ENCODE assay signal across 30 mouse cellular contexts in genomic region chr13:23799405-23799804, GRCm38 (mm10). TPM values are rescaled to one million over a fixed set of nuclear protein-coding genes. Genes with fewer than 3 reads are reported as not detected.
DNase-seq lines count a peak whose midpoint lies in the region; ATAC-seq and TF ChIP-seq lines count a peak whose summit lies in the region.
"Had no signal": no experiment of that assay in that cellular context is flagged by ENCODE, and none has a peak within 500 bp of the region (broad histone marks: within the 10 kb centered on the region; RNA-seq: fewer than 3 reads in every experiment).

No protein-coding gene starts in this region.

- TF ChIP-seq CTCF in kidney, postnatal 0 days (IDR thresholded peaks at IDR 0.05; ENCODE audit: low read depth) = no peak

- H3K9ac ChIP-seq in kidney, postnatal 0 days (ENCODE audit: low read depth, low read length) = no peak overlapping the region
- H3K9ac ChIP-seq: forebrain, postnatal 0 days; heart, embryonic 15.5 days; neural tube, embryonic 13.5 days had no signal

- no peak overlapping the region for H3K27ac ChIP-seq in kidney, postnatal 0 days
- H3K27ac ChIP-seq: forebrain, embryonic 10.5 days; heart, embryonic 15.5 days; hindbrain, postnatal 0 days; layer of hippocampus, adult 2 months; left cerebral cortex, adult 2 months; neural tube, embryonic 13.5 days had no signal

- no peak overlapping the region for H3K4me2 ChIP-seq in kidney, postnatal 0 days (ENCODE audit: low read length)
- H3K4me2 ChIP-seq: heart, embryonic 15.5 days; liver, embryonic 11.5 days; neural tube, embryonic 13.5 days had no signal

- DNase-seq in kidney, postnatal 0 days (ENCODE audit: low spot score) = peak; percentile 11
- no peak for DNase-seq in kidney, adult 11 months
- peak; percentile 70 for DNase-seq in A20 (ENCODE audit: low read depth, low spot score)
- no peak for DNase-seq in layer of hippocampus, adult 9-11 months
- DNase-seq in cerebellum, postnatal 10 days = no peak
- DNase-seq in layer of hippocampus, postnatal 36 days = no peak
- DNase-seq: adrenal gland, postnatal 10 days; cerebellum, adult 11-12 months; cerebellum, postnatal 25 days; forebrain, postnatal 0 days; heart, postnatal 4 days; kidney, postnatal 14 days; spleen, adult 18-20 months; thymus, adult 2 months had no signal

- no peaks in the 10 kb centered on the region for H3K9me3 ChIP-seq in kidney, postnatal 0 days (replicated peaks; ENCODE audit: low read length)
- H3K9me3 ChIP-seq: forebrain, embryonic 10.5 days; heart, embryonic 15.5 days; limb, embryonic 10.5 days; neural tube, embryonic 13.5 days had no signal

- no peaks in the 10 kb centered on the region for H3K27me3 ChIP-seq in kidney, postnatal 0 days (ENCODE audit: insufficient read depth, low read length)
- H3K27me3 ChIP-seq: heart, embryonic 15.5 days; neural tube, embryonic 13.5 days had no signal

- no peak overlapping the region for H3K4me3 ChIP-seq in kidney, postnatal 0 days (replicated peaks; ENCODE audit: low read depth, low read length)
- H3K4me3 ChIP-seq: forebrain, embryonic 10.5 days; heart, embryonic 15.5 days; layer of hippocampus, adult 2 months; left cerebral cortex, adult 2 months; limb, embryonic 10.5 days; neural tube, embryonic 13.5 days had no signal

- no peak for ATAC-seq in kidney, postnatal 0 days (replicated peaks; ENCODE audit: low FRiP score, low read depth)
- ATAC-seq in common myeloid progenitor, adult 5-6 weeks (replicated peaks; ENCODE audit: low read depth, poor library complexity, severe bottlenecking) = peak; percentile 94
- peak; percentile 94 for ATAC-seq in monocyte, adult 5-6 weeks (replicated peaks; ENCODE audit: insufficient number of reproducible peaks, low FRiP score, low TSS enrichment, poor library complexity, severe bottlenecking)
- ATAC-seq: forebrain, postnatal 0 days; hindbrain, postnatal 0 days; intestine, postnatal 0 days; Patski had no signal

- H3K36me3 ChIP-seq in kidney, postnatal 0 days (ENCODE audit: insufficient read depth, low read length) = no peaks in the 10 kb centered on the region
- H3K36me3 ChIP-seq: forebrain, embryonic 10.5 days; heart, embryonic 15.5 days; limb, embryonic 10.5 days; neural tube, embryonic 13.5 days had no signal

- H3K4me1 ChIP-seq in kidney, postnatal 0 days (replicated peaks; ENCODE audit: insufficient read depth, low read length) = 0 out of 2 replicates have a peak, but pooled peaks cover 4% of the 10 kb centered on the region
- H3K4me1 ChIP-seq: heart, embryonic 15.5 days; neural tube, embryonic 13.5 days had no signal

- WGBS in kidney, postnatal 0 days = 38% methylated on average over 5 of the region's 5 CpGs

RNA-seq across cellular contexts. Expression of gene Slc17a2, which starts 7.4 kb away (rescaled TPM):
- 0.96 TPM in 2 replicates for polyA plus RNA-seq in kidney, postnatal 0 days (2015; fragmentation: Nextera tagmentation; extraction: Ambion mirVana)
- total RNA-seq in common myeloid progenitor, adult 5-6 weeks (2017) = not detected in 2 replicates
- total RNA-seq in monocyte, adult 5-6 weeks (2017) = not detected in 3 replicates
- under 1 TPM in 1 of 2 experiments, not detected in 1; 0.23 TPM for total RNA-seq in layer of hippocampus, postnatal 36 days (2021)
- total RNA-seq: forebrain, postnatal 0 days; gastrocnemius, adult 18-20 months; heart, postnatal 4 days; hindbrain, postnatal 0 days; left cerebral cortex, adult 2 months had no signal
- polyA plus RNA-seq: forebrain, embryonic 10.5 days; forebrain, postnatal 0 days; gonadal fat pad, adult 2 months; heart, embryonic 15.5 days; limb, embryonic 10.5 days; lung, embryonic 16.5 days; neural tube, embryonic 13.5 days; Patski had no signal

RNA-seq across cellular contexts. Expression of gene Trim38, which starts 29.7 kb away (rescaled TPM):
- polyA plus RNA-seq in kidney, postnatal 0 days (2015; fragmentation: Nextera tagmentation; extraction: Ambion mirVana) = 0.06 TPM in 1 of 2 replicates, not detected in the other
- total RNA-seq in common myeloid progenitor, adult 5-6 weeks (2017) = not detected in 2 replicates
- not detected in 3 replicates for total RNA-seq in monocyte, adult 5-6 weeks (2017)
- total RNA-seq in layer of hippocampus, postnatal 36 days (2021) = under 1 TPM in 1 of 2 experiments, not detected in 1; 0.18 TPM
- total RNA-seq: adrenal gland, postnatal 10 days; forebrain, postnatal 0 days; gastrocnemius, adult 18-20 months; heart, postnatal 4 days; hindbrain, postnatal 0 days; layer of hippocampus, adult 2 months; left cerebral cortex, adult 2 months had no signal
- polyA plus RNA-seq: forebrain, postnatal 0 days; heart, embryonic 15.5 days; hindbrain, postnatal 0 days; intestine, postnatal 0 days; limb, embryonic 10.5 days; liver, embryonic 11.5 days; lung, embryonic 16.5 days; neural tube, embryonic 13.5 days; Patski; stomach, embryonic 16.5 days; thymus, adult 2 months had no signal

RNA-seq across cellular contexts. Expression of gene Hist1h1a, which starts 35.9 kb away (rescaled TPM):
- 1.3 and 1.8 TPM in 2 replicates for polyA plus RNA-seq in kidney, postnatal 0 days (2015; fragmentation: Nextera tagmentation; extraction: Ambion mirVana)
- 2,071 and 2,536 TPM in 2 replicates for total RNA-seq in common myeloid progenitor, adult 5-6 weeks (2017)
- total RNA-seq in monocyte, adult 5-6 weeks (2017) = 55.4 to 86.3 TPM (median 64.8 TPM) in 3 replicates
- 10 to 100 TPM; 17.0 to 19.5 TPM for total RNA-seq in layer of hippocampus, postnatal 36 days (2021)
- polyA plus RNA-seq: gonadal fat pad, adult 2 months; neural tube, embryonic 13.5 days had no signal

RNA-seq across cellular contexts. Expression of gene Hist1h3a, which starts 37.2 kb away (rescaled TPM):
- polyA plus RNA-seq in kidney, postnatal 0 days (2015; fragmentation: Nextera tagmentation; extraction: Ambion mirVana) = 5.2 and 6.7 TPM in 2 replicates
- 599 and 655 TPM in 2 replicates for total RNA-seq in common myeloid progenitor, adult 5-6 weeks (2017)
- 4.6 to 86.2 TPM (median 18.3 TPM) in 3 replicates for total RNA-seq in monocyte, adult 5-6 weeks (2017)
- total RNA-seq in layer of hippocampus, postnatal 36 days (2021) = 10 to 100 TPM; 37.3 to 46.3 TPM

RNA-seq across cellular contexts. Expression of gene Hist1h4a, which starts 38.4 kb away (rescaled TPM):
- not detected in 2 replicates for polyA plus RNA-seq in kidney, postnatal 0 days (2015; fragmentation: Nextera tagmentation; extraction: Ambion mirVana)
- 597 and 703 TPM in 2 replicates for total RNA-seq in common myeloid progenitor, adult 5-6 weeks (2017)
- 43.2 to 186 TPM (median 59.3 TPM) in 3 replicates for total RNA-seq in monocyte, adult 5-6 weeks (2017)
- 10 to 100 TPM; 35.4 to 47.1 TPM for total RNA-seq in layer of hippocampus, postnatal 36 days (2021)
- polyA plus RNA-seq: forebrain, embryonic 10.5 days; forebrain, postnatal 0 days; heart, embryonic 15.5 days; liver, embryonic 11.5 days had no signal

Comparison
In these comparisons a context has a peak if more than half of its experiments do, and no peak if none do; other contexts are left out.
1. DNase-seq: peak in kidney, postnatal 0 days (single experiment) and A20 (single experiment); none in kidney, adult 11 months (single experiment), layer of hippocampus, adult 9-11 months (single experiment), cerebellum, postnatal 10 days (0 of 2) and layer of hippocampus, postnatal 36 days (0 of 2).
2. RNA of gene Hist1h1a, which starts 35.9 kb away (total RNA-seq): 2,071 to 2,536 TPM in common myeloid progenitor, adult 5-6 weeks; 55.4 to 86.3 TPM in monocyte, adult 5-6 weeks and 17.0 to 19.5 TPM in layer of hippocampus, postnatal 36 days; every median in the first group is over 10 times any median in the second.